Mouse (Mus musculus) neural tube, embryonic 12.5 days (tissue): ENCODE measurements around the gene Ifitm1. TPM values are rescaled to one million over a fixed set of nuclear protein-coding genes. Genes with fewer than 3 reads are reported as not detected.
"Not testable (repeated sequence)": the region's sequence is repeated elsewhere in the genome, so short reads cannot be mapped to it uniquely, and the experiment has no call there.

ENCODE experiments used
- ATAC-seq: fragments of 200-750 bp; cut with Nextera tagmentation; 2 replicates; pipeline ENCODE4 v1.8.0; 2017; ENCODE audit warnings: low read depth, mild to moderate bottlenecking, moderate TSS enrichment, moderate library complexity; ENCODE audit not compliant: low FRiP score
- H3K27ac ChIP-seq: fragments of 300-500 bp; sonication (generic); 2 replicates; pipeline ENCODE4 v1.5.1; 2016
- H3K27me3 ChIP-seq: fragments of 300-500 bp; sonication (generic); replicated peaks from 2 replicates; pipeline ENCODE4 v1.6.1; 2016; ENCODE audit warnings: mild to moderate bottlenecking
- H3K36me3 ChIP-seq: fragments of 300-500 bp; sonication (generic); 2 replicates; pipeline ENCODE4 v1.6.1; 2016; ENCODE audit warnings: mild to moderate bottlenecking
- H3K4me1 ChIP-seq: fragments of 300-500 bp; sonication (generic); 2 replicates; pipeline ENCODE4 v1.6.1; 2016
- H3K4me2 ChIP-seq: fragments of 300-500 bp; sonication (generic); replicated peaks from 2 replicates; pipeline ENCODE4 v1.6.1; 2016; ENCODE audit warnings: mild to moderate bottlenecking
- H3K4me3 ChIP-seq: fragments of 300-500 bp; sonication (generic); 2 replicates; pipeline ENCODE4 v1.5.1; 2016
- H3K9ac ChIP-seq: fragments of 300-500 bp; sonication (generic); 2 replicates; pipeline ENCODE4 v1.6.1; 2016; ENCODE audit warnings: mild to moderate bottlenecking
- H3K9me3 ChIP-seq: fragments of 300-500 bp; sonication (generic); 2 replicates; pipeline ENCODE4 v1.6.1; 2016; ENCODE audit warnings: mild to moderate bottlenecking
- whole genome bisulfite sequencing: fragments of 180-500 bp; shearing (Covaris S2); methylation state at CpG from one replicate; pipeline ENCODE4 v1.1.7; 2016; 5-methylcytosine and 5-hydroxymethylcytosine counted together
- polyA plus RNA-seq: library from polyadenylated mRNA; unstranded; fragments of >200 nt; fragmentation: Nextera tagmentation; extraction: Ambion mirVana; gene quantifications from 2 replicates; pipeline ENCODE4 v1.2.1, GENCODE M21; 2016

The Ifitm1 gene
- polyA plus RNA-seq, 1 experiment from 2014 or later, result 13.6 TPM

- no peaks in the 10 kb centered on the region for H3K27me3 ChIP-seq
- H3K9me3 ChIP-seq, result no peaks in the 10 kb centered on the region
- no peaks in the 10 kb centered on the region for H3K36me3 ChIP-seq
- peak overlapping the region; percentile 43 for H3K4me2 ChIP-seq
- H3K4me3 ChIP-seq, result no peak overlapping the region
- 6% methylated on average over 20 of the region's 20 CpGs for WGBS
- peak; percentile 74 for ATAC-seq
- peaks cover 19% of the 10 kb centered on the region for H3K4me1 ChIP-seq
- no peak overlapping the region for H3K27ac ChIP-seq
- no peak overlapping the region for H3K9ac ChIP-seq
Measured at GRCm38 (mm10) chr7:141008938-141009660, 42.1 kb downstream of the Ifitm1 start.

DNA sequence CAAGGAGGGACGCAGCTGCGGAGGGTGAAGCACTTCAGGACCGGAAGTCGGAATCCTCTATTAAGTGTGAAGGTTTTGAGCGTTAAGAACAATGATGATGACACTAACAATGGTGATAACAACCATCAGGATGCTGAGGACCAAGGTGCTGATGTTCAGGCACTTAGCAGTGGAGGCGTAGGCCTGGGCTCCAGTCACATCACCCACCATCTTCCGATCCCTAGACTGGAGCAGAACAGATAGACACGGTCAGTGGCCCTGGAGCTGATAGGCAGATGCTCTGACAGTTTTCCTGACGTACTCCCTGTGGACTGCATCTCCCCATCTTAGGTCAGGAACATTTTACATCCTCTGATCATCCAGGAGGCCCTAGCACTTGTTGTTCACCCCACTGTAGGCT lies 42.6 kb downstream of the Ifitm1 start:
- Histone ChIP-seq H3K27me3 (no peaks in the 10 kb centered on the region), H3K9ac (no peak overlapping the region), H3K4me2 (peak overlapping the region; percentile 42), H3K36me3 (no peaks in the 10 kb centered on the region), H3K9me3 (no peaks in the 10 kb centered on the region), H3K27ac (no peak overlapping the region), H3K4me3 (no peak overlapping the region), H3K4me1 (peaks cover 19% of the 10 kb centered on the region)
- 85% methylated on average over 9 of the region's 9 CpGs for WGBS
- ATAC-seq, result no peak

- Histone ChIP-seq H3K9me3 (no peaks in the 10 kb centered on the region), H3K27me3 (no peaks in the 10 kb centered on the region), H3K27ac (no peak within 1 kb of the TSS), H3K36me3 (no peaks in the 10 kb centered on the region), H3K9ac (0 out of 2 replicates have a peak within 1 kb of the TSS, but pooled peaks have one; percentile 5), H3K4me3 (peak within 1 kb of the TSS; percentile 15; the same call in 1 of the 2 replicates), H3K4me2 (peak within 1 kb of the TSS; percentile 42), H3K4me1 (peaks cover 19% of the 10 kb centered on the region)
- WGBS, result 26% methylated on average over 10 of the region's 10 CpGs
- ATAC-seq, result no peak
Measured at GRCm38 (mm10) chr7:141010593-141010992, 43.6 kb downstream of the Ifitm1 start, which contains the start of gene Ifitm3. Ifitm3 (minus strand) TSS chr7:141010770.

- H3K4me3 ChIP-seq, result no peak overlapping the region
- H3K27me3 ChIP-seq, result no peaks in the 10 kb centered on the region
- no peaks in the 10 kb centered on the region for H3K9me3 ChIP-seq
- H3K4me1 ChIP-seq, result peaks cover 19% of the 10 kb centered on the region
- no peaks in the 10 kb centered on the region for H3K36me3 ChIP-seq
- H3K27ac ChIP-seq, result no peak overlapping the region
- no peak overlapping the region for H3K4me2 ChIP-seq
- no peak for ATAC-seq
- 89% methylated on average over 7 of the region's 7 CpGs for WGBS
- 0 out of 2 replicates have a peak overlapping the region, but pooled peaks have one; percentile 5 for H3K9ac ChIP-seq
Measured at GRCm38 (mm10) chr7:141011238-141011770, 44.3 kb downstream of the Ifitm1 start.

GRCm38 (mm10) chr7:141016707-141017697 lies 50.0 kb downstream of the Ifitm1 start:
- H3K9ac ChIP-seq, result no peak overlapping the region
- H3K4me1 ChIP-seq, result no peaks in the 10 kb centered on the region
- no peak overlapping the region for H3K4me2 ChIP-seq
- no peaks in the 10 kb centered on the region for H3K36me3 ChIP-seq
- WGBS, result 85% methylated on average over 10 of the region's 10 CpGs
- H3K4me3 ChIP-seq, result no peak overlapping the region
- no peak for ATAC-seq
- H3K9me3 ChIP-seq, result no peaks in the 10 kb centered on the region
- no peak overlapping the region for H3K27ac ChIP-seq
- H3K27me3 ChIP-seq, result no peaks in the 10 kb centered on the region

DNA sequence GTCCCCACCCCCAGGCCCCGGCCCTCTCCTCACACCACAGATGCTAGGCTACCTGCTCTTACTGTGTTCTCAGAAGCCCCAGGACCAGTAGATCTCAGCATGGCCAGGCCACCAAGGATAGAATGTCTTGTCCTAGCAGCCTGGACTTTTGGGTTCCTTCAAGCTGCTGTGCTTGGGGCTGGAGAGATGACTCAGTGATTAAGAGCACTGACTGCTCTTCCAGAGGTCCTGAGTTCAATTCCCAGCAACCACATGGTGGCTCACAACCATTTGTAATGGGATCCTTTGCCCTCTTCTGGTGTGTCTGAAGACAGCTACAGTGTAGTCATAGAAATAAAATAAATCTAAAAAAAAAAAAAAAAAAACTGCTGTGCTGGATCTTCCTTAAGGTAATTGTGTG lies 50.8 kb downstream of the Ifitm1 start, which contains the start of gene Ifitm6:
TSS of gene Ifitm6 (minus strand) at position 101 of the 400 bp plus-strand sequence.
- not testable (repeated sequence) for ATAC-seq, H3K4me1 ChIP-seq, H3K9ac ChIP-seq, H3K9me3 ChIP-seq, H3K27me3 ChIP-seq, H3K36me3 ChIP-seq, H3K4me3 ChIP-seq, H3K27ac ChIP-seq, H3K4me2 ChIP-seq
- 92% methylated on average over 1 of the region's 1 CpGs for WGBS

GRCm38 (mm10) chr7:141019028-141019427 lies 52.0 kb downstream of the Ifitm1 start:
- no peak for ATAC-seq
- H3K9me3 ChIP-seq, result no peaks in the 10 kb centered on the region
- no peak overlapping the region for H3K9ac ChIP-seq
- H3K27ac ChIP-seq, result no peak overlapping the region
- H3K27me3 ChIP-seq, result no peaks in the 10 kb centered on the region
- 88% methylated on average over 5 of the region's 5 CpGs for WGBS
- H3K4me3 ChIP-seq, result no peak overlapping the region
- no peaks in the 10 kb centered on the region for H3K36me3 ChIP-seq
- no peak overlapping the region for H3K4me2 ChIP-seq
- no peaks in the 10 kb centered on the region for H3K4me1 ChIP-seq

Other genes with a start within 250 kb of the Ifitm1 start
- not detected in 2 replicates for gene Cyp2e1, start 203.5 kb upstream of the Ifitm1 start, polyA plus RNA-seq
- 0.23 and 0.30 TPM in 2 replicates for gene Syce1, start 179.4 kb upstream of the Ifitm1 start, polyA plus RNA-seq
- gene Zfp941, start 145.0 kb upstream of the Ifitm1 start, polyA plus RNA-seq, result 13.2 and 15.3 TPM in 2 replicates
- gene Urah, start 132.2 kb upstream of the Ifitm1 start, polyA plus RNA-seq, result not detected in 2 replicates
- gene Scgb1c1, start 121.7 kb upstream of the Ifitm1 start, polyA plus RNA-seq, result not detected in 2 replicates
- gene Odf3, start 119.4 kb upstream of the Ifitm1 start, polyA plus RNA-seq, result not detected in 2 replicates
- not detected in 2 replicates for gene Gm45785, start 110.9 kb upstream of the Ifitm1 start, polyA plus RNA-seq
- gene Ric8a, start 110.3 kb upstream of the Ifitm1 start, polyA plus RNA-seq, result 89.1 and 94.8 TPM in 2 replicates
- 30.3 and 34.2 TPM in 2 replicates for gene Bet1l, start 109.6 kb upstream of the Ifitm1 start, polyA plus RNA-seq
- gene Psmd13, start 85.3 kb upstream of the Ifitm1 start, polyA plus RNA-seq, result 293 and 317 TPM in 2 replicates
- 32.4 and 33.1 TPM in 2 replicates for gene Sirt3, start 84.9 kb upstream of the Ifitm1 start, polyA plus RNA-seq
- 1.9 and 2.2 TPM in 2 replicates for gene Cox8b, start 66.8 kb upstream of the Ifitm1 start, polyA plus RNA-seq
- 0.08 TPM in 1 of 2 replicates, not detected in the other for gene Nlrp6, start 46.3 kb upstream of the Ifitm1 start, polyA plus RNA-seq
- gene Pgghg, start 25.8 kb upstream of the Ifitm1 start, polyA plus RNA-seq, result 11.2 and 12.2 TPM in 2 replicates
- gene Ifitm5, start 16.9 kb upstream of the Ifitm1 start, polyA plus RNA-seq, result 1.2 and 1.6 TPM in 2 replicates
- 0.55 TPM in 1 of 2 replicates, not detected in the other for gene Gm45717, start 11.3 kb upstream of the Ifitm1 start, polyA plus RNA-seq
- 314 and 316 TPM in 2 replicates for gene Ifitm2, start 11.2 kb upstream of the Ifitm1 start, polyA plus RNA-seq
- 23.9 and 29.2 TPM in 2 replicates for gene Ifitm3, start 43.5 kb downstream of the Ifitm1 start, polyA plus RNA-seq
- gene Ifitm6, start 50.7 kb downstream of the Ifitm1 start, polyA plus RNA-seq, result 0.42 and 0.54 TPM in 2 replicates
- not detected in 2 replicates for gene Gm17387, start 61.9 kb downstream of the Ifitm1 start, polyA plus RNA-seq
- gene B4galnt4, start 93.9 kb downstream of the Ifitm1 start, polyA plus RNA-seq, result 40.8 and 41.5 TPM in 2 replicates
- 1.6 and 3.1 TPM in 2 replicates for gene Pkp3, start 111.0 kb downstream of the Ifitm1 start, polyA plus RNA-seq
- gene Sigirr, start 133.4 kb downstream of the Ifitm1 start, polyA plus RNA-seq, result 1.6 and 2.3 TPM in 2 replicates
- gene Ano9, start 150.6 kb downstream of the Ifitm1 start, polyA plus RNA-seq, result 0.22 TPM in 1 of 2 replicates, not detected in the other
- gene Ptdss2, start 155.2 kb downstream of the Ifitm1 start, polyA plus RNA-seq, result 74.7 and 79.8 TPM in 2 replicates
- 56.9 and 60.9 TPM in 2 replicates for gene Rnh1, start 205.6 kb downstream of the Ifitm1 start, polyA plus RNA-seq
- gene Hras, start 226.8 kb downstream of the Ifitm1 start, polyA plus RNA-seq, result 114 and 121 TPM in 2 replicates
- 11.2 TPM in 2 replicates for gene Lrrc56, start 226.9 kb downstream of the Ifitm1 start, polyA plus RNA-seq
- gene Lmntd2, start 246.9 kb downstream of the Ifitm1 start, polyA plus RNA-seq, result 2.5 and 3.8 TPM in 2 replicates
- gene Rassf7, start 248.6 kb downstream of the Ifitm1 start, polyA plus RNA-seq, result 37.1 and 38.7 TPM in 2 replicates